Mouse (Mus musculus) kidney, postnatal 0 days (tissue): ENCODE results near the gene Srp9. TPM values are rescaled to one million over a fixed set of nuclear protein-coding genes. Genes with fewer than 3 reads are reported as not detected.

Source experiments
- ATAC-seq: fragments of 200-750 bp; cut with Nextera tagmentation; replicated peaks from 2 replicates; pipeline ENCODE4 v1.8.0; 2017; ENCODE audit warnings: low read depth, moderate number of reproducible peaks, moderate TSS enrichment, moderate library complexity; ENCODE audit not compliant: low FRiP score
- DNase-seq: peaks from one replicate; pipeline ENCODE4 v3.0.0-alpha.2; 2016; ENCODE audit warnings: low spot score
- H3K27ac ChIP-seq: fragments of 300-500 bp; sonication (generic); 2 replicates; pipeline ENCODE4 v1.5.1; 2014; ENCODE audit warnings: mild to moderate bottlenecking
- H3K27me3 ChIP-seq: fragments of 300-500 bp; sonication (generic); 2 replicates; pipeline ENCODE4 v1.6.1; 2014; ENCODE audit warnings: low read length, mixed read lengths; ENCODE audit not compliant: insufficient read depth
- H3K36me3 ChIP-seq: fragments of 300-500 bp; sonication (generic); 2 replicates; pipeline ENCODE4 v1.6.1; 2014; ENCODE audit warnings: low read length, mixed read lengths; ENCODE audit not compliant: insufficient read depth
- H3K4me1 ChIP-seq: fragments of 300-500 bp; sonication (generic); replicated peaks from 2 replicates; pipeline ENCODE4 v1.6.1; 2014; ENCODE audit warnings: antibody characterized with exemption, low read length, mixed read lengths; ENCODE audit not compliant: insufficient read depth
- H3K4me2 ChIP-seq: fragments of 300-500 bp; sonication (generic); 2 replicates; pipeline ENCODE4 v1.6.1; 2014; ENCODE audit warnings: mild to moderate bottlenecking, low read length, moderate library complexity, mixed read lengths
- H3K4me3 ChIP-seq: fragments of 300-500 bp; sonication (generic); replicated peaks from 2 replicates; pipeline ENCODE4 v1.5.1; 2014; ENCODE audit warnings: low read depth, low read length
- H3K9ac ChIP-seq: fragments of 300-500 bp; sonication (generic); 2 replicates; pipeline ENCODE4 v1.6.1; 2014; ENCODE audit warnings: low read depth, low read length
- H3K9me3 ChIP-seq: fragments of 300-500 bp; sonication (generic); replicated peaks from 2 replicates; pipeline ENCODE4 v1.6.1; 2016; ENCODE audit warnings: low read length, inconsistent platforms, mixed read lengths
- CTCF ChIP-seq: IDR thresholded peaks from 2 replicates; pipeline ENCODE4 v1.5.1; 2016; ENCODE audit warnings: antibody characterized with exemption, low read depth, mild to moderate bottlenecking, moderate library complexity
- WGBS: fragments of 180-500 bp; shearing (Covaris S2); extraction: QIAGEN DNeasy Blood & Tissue Kit; methylation state at CpG from one replicate; pipeline ENCODE4 v1.1.7; 2014; 5-methylcytosine and 5-hydroxymethylcytosine counted together
- polyA plus RNA-seq: library from polyadenylated mRNA; unstranded; fragments of >200 nt; fragmentation: Nextera tagmentation; extraction: Ambion mirVana; gene quantifications from 2 replicates; pipeline ENCODE4 v1.2.1, GENCODE M21; 2015

Gene Srp9
- polyA plus RNA-seq, 1 experiment from 2014 or later, result 225 TPM

DNA sequence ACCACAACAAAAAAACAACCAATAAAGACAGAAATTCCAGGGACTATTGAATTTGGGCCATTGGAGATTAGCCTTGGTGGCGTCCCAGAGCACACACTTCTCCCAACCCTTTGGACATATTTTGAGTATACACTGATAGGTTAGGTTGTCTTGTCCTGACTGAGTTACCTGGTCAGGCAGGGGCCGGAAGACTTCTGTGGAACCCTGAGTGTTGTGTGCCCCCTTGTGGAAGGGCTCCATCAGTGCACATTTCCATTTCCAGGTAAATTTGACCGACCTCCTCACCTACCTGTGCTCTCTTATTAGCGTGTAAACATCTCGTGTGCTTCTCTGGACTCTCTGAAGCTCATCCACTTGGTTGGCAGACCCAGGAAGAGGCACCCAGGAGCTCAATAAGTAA, 9.3 kb upstream of the Srp9 start:
- peak; percentile 65 for DNase-seq
- WGBS, result 20% methylated on average over 5 of the region's 5 CpGs
- no peak overlapping the region for H3K4me3 ChIP-seq
- no peak overlapping the region for H3K9ac ChIP-seq
- H3K4me2 ChIP-seq, result 0 out of 2 replicates have a peak overlapping the region, but pooled peaks have one; percentile 0
- H3K36me3 ChIP-seq, result no peaks in the 10 kb centered on the region
- peaks cover 9% of the 10 kb centered on the region; the same call in 1 of the 2 replicates for H3K4me1 ChIP-seq
- H3K27ac ChIP-seq, result no peak overlapping the region
- H3K27me3 ChIP-seq, result no peaks in the 10 kb centered on the region
- H3K9me3 ChIP-seq, result no peaks in the 10 kb centered on the region
- no peak for ATAC-seq
- TF ChIP-seq CTCF, result peak; percentile 94

DNA sequence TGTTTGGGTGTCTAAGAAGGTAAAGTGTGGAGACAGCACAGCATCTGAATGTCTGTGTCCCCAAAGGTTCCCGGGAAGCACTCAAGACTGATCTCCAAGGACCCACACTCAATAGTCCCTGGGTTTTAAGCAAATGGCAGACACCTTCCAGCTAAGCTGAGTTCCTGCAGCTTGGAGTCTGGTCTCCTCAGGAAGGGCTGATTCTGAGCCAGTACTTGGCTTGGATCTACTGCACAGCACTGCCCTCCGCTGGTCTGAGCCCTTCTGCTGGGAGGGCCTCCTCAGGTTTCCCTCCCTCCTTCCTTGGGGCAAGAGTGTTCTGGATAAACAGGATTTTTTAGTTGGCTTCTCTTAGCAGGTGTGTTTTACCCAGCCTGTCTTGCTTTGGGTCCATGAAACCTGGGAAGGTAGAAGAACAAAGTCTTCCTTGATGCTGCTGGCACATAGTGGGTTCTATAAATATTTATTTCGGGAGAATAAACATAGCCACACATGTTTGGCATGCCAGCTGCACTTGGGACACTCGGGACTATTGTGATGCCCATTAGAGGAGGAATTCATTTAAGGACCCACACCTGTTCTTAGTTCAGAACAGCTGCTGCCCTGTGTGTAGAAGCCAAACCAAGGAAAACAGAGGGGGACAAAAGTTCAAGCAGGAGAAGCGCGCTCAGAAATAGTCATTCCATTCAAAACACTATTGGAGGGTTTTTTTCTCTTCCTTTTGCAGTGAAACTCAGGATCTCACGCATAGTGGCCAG, 8.7 kb upstream of the Srp9 start:
- 0 out of 2 replicates have a peak overlapping the region, but pooled peaks have one; percentile 0 for H3K4me2 ChIP-seq
- no peaks in the 10 kb centered on the region for H3K9me3 ChIP-seq
- 51% methylated on average over 7 of the region's 7 CpGs for WGBS
- H3K4me1 ChIP-seq, result peaks cover 9% of the 10 kb centered on the region; the same call in 1 of the 2 replicates
- ATAC-seq (peak; percentile 56; the same call in 1 of the 2 replicates), DNase-seq (peak; percentile 84)
- H3K9ac ChIP-seq, result no peak overlapping the region
- H3K27ac ChIP-seq, result no peak overlapping the region
- H3K27me3 ChIP-seq, result no peaks in the 10 kb centered on the region
- peak; percentile 66; the same call in 1 of the 2 replicates for TF ChIP-seq CTCF
- no peaks in the 10 kb centered on the region for H3K36me3 ChIP-seq
- H3K4me3 ChIP-seq, result no peak overlapping the region

DNA sequence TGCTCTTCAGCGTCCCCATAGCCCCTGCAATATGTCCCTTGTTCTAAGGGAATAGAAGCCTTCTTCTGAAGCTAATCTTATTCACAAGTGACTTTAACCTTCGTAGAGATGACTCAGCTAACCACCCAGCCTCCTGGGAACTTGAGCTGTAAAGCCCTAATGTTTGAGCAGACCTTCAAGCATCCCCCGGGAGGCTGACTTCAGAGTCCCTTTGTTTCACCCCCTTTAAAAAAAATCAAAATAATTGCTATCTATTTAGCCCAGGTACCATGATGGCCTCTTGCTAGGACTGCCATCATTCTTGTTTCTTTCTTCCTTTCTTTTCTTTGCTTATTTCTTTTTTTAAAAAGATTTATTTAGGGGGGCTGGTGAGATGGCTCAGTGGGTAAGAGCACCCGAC, 2.1 kb upstream of the Srp9 start:
- Histone ChIP-seq H3K4me2 (no peak overlapping the region), H3K27ac (no peak overlapping the region), H3K4me3 (no peak overlapping the region), H3K27me3 (no peaks in the 10 kb centered on the region), H3K9ac (no peak overlapping the region), H3K36me3 (no peaks in the 10 kb centered on the region), H3K9me3 (no peaks in the 10 kb centered on the region), H3K4me1 (peaks cover 4% of the 10 kb centered on the region; the same call in 1 of the 2 replicates)
- ATAC-seq (no peak), DNase-seq (no peak)
- 81% methylated on average over 4 of the region's 4 CpGs for WGBS
- no peak for TF ChIP-seq CTCF

DNA sequence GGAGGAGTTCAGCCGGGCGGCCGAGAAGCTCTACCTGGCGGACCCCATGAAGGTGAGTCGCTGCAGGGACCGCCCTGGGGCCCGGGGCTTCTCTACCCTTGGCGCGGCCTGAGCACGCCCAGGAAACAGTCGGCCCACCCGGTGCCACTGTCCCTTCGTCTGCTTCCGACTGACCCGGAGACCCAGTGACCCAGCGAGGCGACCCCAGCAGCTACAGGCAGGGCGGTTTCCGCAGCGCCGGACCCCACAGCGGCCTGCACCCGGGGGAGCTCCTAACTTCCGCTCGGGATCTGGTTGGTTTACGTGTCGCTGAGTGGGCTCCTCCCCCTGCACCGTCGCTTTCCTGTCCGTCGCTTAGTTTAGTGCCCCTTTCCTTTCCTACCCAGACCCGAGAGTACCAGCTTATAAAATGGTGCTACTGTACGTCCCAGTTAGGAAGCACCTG, 409 bp downstream of the Srp9 start:
- peak overlapping the region; percentile 56 for H3K4me2 ChIP-seq
- DNase-seq, result peak; percentile 97
- peaks cover 4% of the 10 kb centered on the region; the same call in 1 of the 2 replicates for H3K4me1 ChIP-seq
- ATAC-seq, result peak; percentile 94
- H3K4me3 ChIP-seq, result peak overlapping the region; percentile 74
- TF ChIP-seq CTCF, result no peak
- no peaks in the 10 kb centered on the region for H3K27me3 ChIP-seq
- H3K9ac ChIP-seq, result peak overlapping the region; percentile 77
- H3K9me3 ChIP-seq, result no peaks in the 10 kb centered on the region
- WGBS, result under 1% methylated on average over 31 of the region's 33 CpGs
- H3K36me3 ChIP-seq, result 0 out of 2 replicates have a peak, but pooled peaks cover 11% of the 10 kb centered on the region
- peak overlapping the region; percentile 87 for H3K27ac ChIP-seq

DNA sequence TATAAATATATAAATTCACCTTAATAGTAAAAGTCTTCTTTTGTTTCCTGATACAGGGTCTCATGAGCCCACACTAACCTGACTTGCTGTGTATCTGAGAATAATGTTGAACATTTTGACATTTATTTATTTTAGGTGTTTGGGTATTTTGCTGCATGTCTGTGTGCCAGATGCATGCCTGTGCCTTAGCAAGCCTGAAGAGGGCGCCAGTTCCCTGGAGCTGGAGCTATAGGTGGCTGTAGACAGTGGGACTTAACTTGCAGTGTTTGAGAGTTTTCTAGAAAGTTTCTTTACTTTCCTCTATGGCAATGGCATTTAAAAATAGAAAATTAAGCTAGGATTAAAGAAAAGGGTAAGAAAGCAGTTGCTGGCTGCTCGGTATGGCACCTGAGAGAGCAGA, 6.3 kb downstream of the Srp9 start:
- no peak for ATAC-seq
- no peaks in the 10 kb centered on the region for H3K9me3 ChIP-seq
- TF ChIP-seq CTCF, result peak; percentile 67
- no peaks in the 10 kb centered on the region for H3K27me3 ChIP-seq
- H3K4me2 ChIP-seq, result no peak overlapping the region
- H3K4me3 ChIP-seq, result no peak overlapping the region
- H3K27ac ChIP-seq, result no peak overlapping the region
- no peak overlapping the region for H3K9ac ChIP-seq
- DNase-seq, result peak; percentile 63
- H3K36me3 ChIP-seq, result 0 out of 2 replicates have a peak, but pooled peaks cover 21% of the 10 kb centered on the region
- WGBS, result 53% methylated on average over 2 of the region's 2 CpGs
- peaks cover 3% of the 10 kb centered on the region; the same call in 1 of the 2 replicates for H3K4me1 ChIP-seq

DNA sequence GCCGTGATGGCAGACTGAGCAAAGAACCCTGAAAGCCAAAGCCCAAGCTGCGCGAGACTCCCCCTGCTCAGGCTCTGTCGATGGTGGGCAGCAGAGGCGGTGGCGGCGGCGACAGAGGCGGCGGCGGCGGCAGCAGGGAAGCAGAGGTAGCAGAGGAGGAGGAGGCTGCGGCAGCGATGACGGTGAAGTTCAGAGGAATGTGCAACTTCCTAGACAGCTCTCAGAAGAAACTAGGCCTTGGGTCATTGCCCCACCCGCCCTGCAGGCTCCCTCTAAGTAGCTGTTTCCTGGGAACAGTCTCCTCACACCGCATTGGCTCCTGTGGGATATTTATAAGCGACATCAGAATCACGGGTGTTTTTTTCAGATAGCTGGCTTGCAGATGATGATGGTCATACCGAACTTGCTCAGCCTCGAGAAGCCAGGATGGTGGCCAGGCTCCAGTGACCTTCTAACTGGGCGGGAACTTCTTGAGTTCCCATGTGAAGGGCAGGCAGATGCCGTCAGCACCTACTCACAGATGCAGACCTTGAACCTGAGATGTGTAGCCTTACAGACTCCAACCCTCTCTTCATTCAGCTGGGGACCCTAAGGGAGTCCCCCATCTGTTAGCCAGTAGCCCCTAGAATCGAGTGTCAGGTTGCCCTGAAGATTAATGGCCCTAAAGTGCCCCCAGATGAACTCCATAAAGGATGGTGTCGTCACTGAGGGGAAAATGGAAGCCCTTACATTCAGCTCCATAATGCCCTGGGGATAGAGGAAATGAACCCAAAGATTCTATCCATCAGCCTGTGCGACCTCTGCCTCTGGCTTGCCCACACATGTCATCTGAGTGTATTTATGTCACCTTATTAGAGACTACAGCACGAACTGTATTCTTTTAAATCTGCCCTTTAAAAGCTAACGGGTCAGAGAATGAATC, 12.9 kb downstream of the Srp9 start:
- no peaks in the 10 kb centered on the region for H3K36me3 ChIP-seq
- no peak for ATAC-seq
- no peaks in the 10 kb centered on the region for H3K4me1 ChIP-seq
- H3K4me2 ChIP-seq, result peak overlapping the region; percentile 33; the same call in 1 of the 2 replicates
- H3K27ac ChIP-seq, result no peak overlapping the region
- 35% methylated on average over 28 of the region's 28 CpGs for whole genome bisulfite sequencing
- no peak for TF ChIP-seq CTCF
- H3K9ac ChIP-seq, result 0 out of 2 replicates have a peak overlapping the region, but pooled peaks have one; percentile 9
- H3K9me3 ChIP-seq, result no peaks in the 10 kb centered on the region
- H3K27me3 ChIP-seq, result 0 out of 2 replicates have a peak, but pooled peaks cover 4% of the 10 kb centered on the region
- no peak for DNase-seq
- no peak overlapping the region for H3K4me3 ChIP-seq
